ENCODE assay signal across 11 mouse cellular contexts in the genomic region with DNA sequence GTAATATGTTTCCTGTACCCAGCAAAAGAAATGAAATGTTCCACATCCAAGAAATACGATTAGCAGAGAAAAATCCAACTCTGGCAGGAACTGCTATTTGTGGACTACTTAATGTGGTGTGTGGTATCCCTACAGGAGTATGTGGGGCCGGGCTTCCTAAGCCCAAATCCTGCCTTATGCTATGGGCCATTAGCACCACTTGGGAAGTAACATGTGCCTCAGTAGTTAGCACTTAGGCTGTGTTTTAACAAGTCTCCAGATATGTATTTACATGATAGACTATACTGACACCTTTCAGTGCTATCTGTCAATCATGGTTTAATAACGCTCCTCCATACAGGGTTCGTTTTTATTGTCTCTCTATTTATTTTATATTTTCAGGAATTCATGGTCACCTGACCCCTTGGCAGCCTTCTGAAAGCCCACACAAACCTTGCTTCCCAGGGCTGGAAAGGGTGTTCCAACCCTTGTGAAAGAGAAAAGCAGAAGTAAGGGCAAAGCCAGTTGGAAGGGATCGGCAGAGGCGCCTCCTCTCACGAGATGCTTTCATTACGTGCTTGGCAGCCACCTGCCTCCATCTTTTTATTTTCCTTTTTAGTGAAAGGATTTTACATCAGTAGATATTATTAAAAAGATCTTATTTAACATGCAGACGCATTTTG.
A peak's percentile ranks its signal among the peaks of the same experiment; 100 is the strongest.
DNase-seq lines count a peak whose midpoint lies in the region; ATAC-seq and TF ChIP-seq lines count a peak whose summit lies in the region.
"Had no signal": no experiment of that assay in that cellular context is flagged by ENCODE, and none has a peak within 500 bp of the region (broad histone marks: within the 10 kb centered on the region; RNA-seq: fewer than 3 reads in every experiment).

No protein-coding gene starts in this region.

- no peak for TF ChIP-seq POLR2A in olfactory bulb, adult 2 months (IDR thresholded peaks at IDR 0.05; ENCODE audit: insufficient read depth, low read depth, low read length)

- no peak overlapping the region for H3K4me2 ChIP-seq in heart, embryonic 15.5 days
- H3K4me2 ChIP-seq in heart, embryonic 12.5 days, result no peak overlapping the region
- H3K4me2 ChIP-seq in hindbrain, embryonic 14.5 days (replicated peaks), result peak overlapping the region; percentile 8
- H3K4me2 ChIP-seq: embryonic facial prominence, embryonic 12.5 days had no signal

- no peaks in the 10 kb centered on the region for H3K27me3 ChIP-seq in heart, embryonic 15.5 days
- H3K27me3 ChIP-seq in heart, embryonic 12.5 days (replicated peaks), result no peaks in the 10 kb centered on the region
- no peaks in the 10 kb centered on the region for H3K27me3 ChIP-seq in hindbrain, embryonic 14.5 days (ENCODE audit: control insufficient read depth, insufficient read depth, low read length)
- H3K27me3 ChIP-seq: embryonic facial prominence, embryonic 12.5 days had no signal

- no peak overlapping the region for H3K9ac ChIP-seq in heart, embryonic 15.5 days
- no peak overlapping the region for H3K9ac ChIP-seq in heart, embryonic 12.5 days
- H3K9ac ChIP-seq in hindbrain, embryonic 14.5 days, result no peak overlapping the region
- H3K9ac ChIP-seq: embryonic facial prominence, embryonic 12.5 days had no signal

- no peaks in the 10 kb centered on the region for H3K9me3 ChIP-seq in heart, embryonic 15.5 days (replicated peaks)
- no peaks in the 10 kb centered on the region for H3K9me3 ChIP-seq in heart, embryonic 12.5 days (replicated peaks)
- H3K9me3 ChIP-seq in hindbrain, embryonic 14.5 days (ENCODE audit: control insufficient read depth, low read length), result no peaks in the 10 kb centered on the region
- H3K9me3 ChIP-seq: embryonic facial prominence, embryonic 12.5 days had no signal

- no peaks in the 10 kb centered on the region for H3K36me3 ChIP-seq in heart, embryonic 15.5 days
- H3K36me3 ChIP-seq in heart, embryonic 12.5 days, result peaks cover 7% of the 10 kb centered on the region; the same call in 1 of the 2 replicates
- no peaks in the 10 kb centered on the region for H3K36me3 ChIP-seq in hindbrain, embryonic 14.5 days (replicated peaks; ENCODE audit: control insufficient read depth, insufficient read depth)
- H3K36me3 ChIP-seq: embryonic facial prominence, embryonic 12.5 days had no signal

- ATAC-seq in heart, embryonic 15.5 days (replicated peaks; ENCODE audit: insufficient number of reproducible peaks, insufficient read depth, low FRiP score, low read depth), result no peak
- ATAC-seq in heart, embryonic 12.5 days (ENCODE audit: insufficient number of reproducible peaks, low FRiP score), result no peak
- peak; percentile 42; the same call in 1 of the 2 replicates for ATAC-seq in hindbrain, embryonic 14.5 days (ENCODE audit: low FRiP score)
- ATAC-seq: inflammation-experienced regulatory T-cells, adult 6 months had no signal

- no peak overlapping the region for H3K4me3 ChIP-seq in heart, embryonic 15.5 days
- no peak overlapping the region for H3K4me3 ChIP-seq in heart, embryonic 12.5 days
- no peak overlapping the region for H3K4me3 ChIP-seq in hindbrain, embryonic 14.5 days (replicated peaks; ENCODE audit: low read length)
- H3K4me3 ChIP-seq in olfactory bulb, adult 2 months (ENCODE audit: insufficient read depth, low read depth, low read length), result peak overlapping the region; percentile 26; the same call in 1 of the 2 replicates
- H3K4me3 ChIP-seq: embryonic facial prominence, embryonic 12.5 days; myocyte had no signal

- peak overlapping the region; percentile 33; the same call in 1 of the 2 replicates for H3K27ac ChIP-seq in heart, embryonic 15.5 days
- H3K27ac ChIP-seq in heart, embryonic 12.5 days (ENCODE audit: poor library complexity, severe bottlenecking), result no peak overlapping the region
- peak overlapping the region; percentile 74 for H3K27ac ChIP-seq in hindbrain, embryonic 14.5 days
- peak overlapping the region; percentile 49; the same call in 1 of the 2 replicates for H3K27ac ChIP-seq in olfactory bulb, adult 2 months (ENCODE audit: insufficient read depth, low read depth, low read length)
- H3K27ac ChIP-seq: embryonic facial prominence, embryonic 12.5 days had no signal

- peaks cover 35% of the 10 kb centered on the region for H3K4me1 ChIP-seq in heart, embryonic 15.5 days (replicated peaks)
- H3K4me1 ChIP-seq in heart, embryonic 12.5 days (replicated peaks), result peaks cover 13% of the 10 kb centered on the region
- H3K4me1 ChIP-seq in hindbrain, embryonic 14.5 days (replicated peaks; ENCODE audit: control insufficient read depth, insufficient read depth, low read length), result peaks cover 28% of the 10 kb centered on the region
- peaks cover 9% of the 10 kb centered on the region for H3K4me1 ChIP-seq in olfactory bulb, adult 2 months (ENCODE audit: control insufficient read depth, insufficient read depth, low read length)
- H3K4me1 ChIP-seq: embryonic facial prominence, embryonic 12.5 days had no signal

- TF ChIP-seq CTCF in olfactory bulb, adult 2 months (IDR thresholded peaks at IDR 0.05; ENCODE audit: insufficient read depth, low read depth, low read length), result no peak

- peak; percentile 36 for DNase-seq in lung, postnatal 36 days
- DNase-seq in lung, postnatal 4 days, result no peak
- DNase-seq in hindbrain, embryonic 14.5 days (ENCODE audit: low spot score), result no peak
- no peak for DNase-seq in right cerebral cortex, postnatal 4 days
- DNase-seq in kidney, adult 11 months, result no peak

- 78% methylated on average over 9 of the region's 9 CpGs for WGBS in heart, embryonic 15.5 days
- 85% methylated on average over 9 of the region's 9 CpGs for WGBS in heart, embryonic 12.5 days
- WGBS in hindbrain, embryonic 14.5 days, result 76% methylated on average over 9 of the region's 9 CpGs
- 49% methylated on average over 9 of the region's 9 CpGs for WGBS in olfactory bulb, adult 2 months
